Mouse (Mus musculus): Measurements from ENCODE around the gene Slc25a25. TPM values are rescaled to one million over a fixed set of nuclear protein-coding genes. Genes with fewer than 3 reads are reported as not detected.

Gene Slc25a25
- polyA plus RNA-seq, 1 experiment from 2014 or later = 19.5 TPM

DNA sequence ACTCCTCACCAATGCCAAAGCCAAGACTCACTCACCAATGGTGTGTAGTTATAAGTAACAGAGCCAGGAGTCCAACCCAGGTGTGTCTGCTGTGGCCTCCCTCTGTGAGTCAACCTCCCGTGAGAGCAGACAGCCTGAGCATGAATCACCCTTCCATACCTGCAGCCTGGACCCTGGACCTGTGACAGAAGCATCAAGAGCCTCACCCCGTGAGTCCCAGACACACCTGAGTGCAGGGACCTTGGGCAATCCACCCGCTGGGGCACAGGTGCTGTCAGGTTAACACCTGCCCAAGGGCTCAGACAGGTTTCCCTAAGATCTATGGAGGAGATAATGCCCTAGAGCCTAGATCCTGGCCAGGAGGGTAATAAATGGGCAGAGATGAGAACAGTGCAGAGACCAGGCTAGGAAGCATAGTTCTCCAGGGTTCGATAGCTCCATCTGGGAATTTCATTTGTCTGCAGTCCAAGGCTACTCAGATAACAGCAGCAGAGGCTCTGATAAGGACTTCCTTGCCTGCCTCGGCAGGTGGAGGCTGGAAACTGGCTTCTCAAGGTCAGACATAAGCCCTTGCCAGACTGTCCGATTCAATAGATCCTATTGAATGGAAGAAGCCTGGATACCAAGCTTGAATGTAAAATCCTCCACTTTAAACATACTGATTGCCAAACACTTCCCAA lies 19.9 kb upstream of the Slc25a25 start:
- 85% methylated on average over 6 of the region's 6 CpGs for WGBS
- no peaks in the 10 kb centered on the region for H3K36me3 ChIP-seq (ENCODE audit: control insufficient read depth, insufficient read depth, low read length)
- no peaks in the 10 kb centered on the region for H3K9me3 ChIP-seq (ENCODE audit: control insufficient read depth, low read length)
- DNase-seq (ENCODE audit: low spot score) (no peak), ATAC-seq (ENCODE audit: low FRiP score) (no peak)
- no peaks in the 10 kb centered on the region for H3K4me1 ChIP-seq (replicated peaks; ENCODE audit: control insufficient read depth, insufficient read depth, low read length)
- H3K27me3 ChIP-seq (ENCODE audit: control insufficient read depth, insufficient read depth, low read length) = no peaks in the 10 kb centered on the region
- no peak overlapping the region for H3K27ac ChIP-seq (ENCODE audit: low read depth, low read length)
- H3K4me3 ChIP-seq (ENCODE audit: low read depth, low read length) = no peak overlapping the region
- H3K4me2 ChIP-seq (replicated peaks; ENCODE audit: low read depth, low read length) = no peak overlapping the region
- no peak overlapping the region for H3K9ac ChIP-seq (ENCODE audit: low read depth, low read length)

- Histone ChIP-seq H3K4me3 (ENCODE audit: low read depth, low read length) (no peak overlapping the region), H3K27ac (ENCODE audit: low read depth, low read length) (no peak overlapping the region), H3K9ac (ENCODE audit: low read depth, low read length) (no peak overlapping the region), H3K4me2 (replicated peaks; ENCODE audit: low read depth, low read length) (no peak overlapping the region), H3K27me3 (ENCODE audit: control insufficient read depth, insufficient read depth, low read length) (no peaks in the 10 kb centered on the region), H3K4me1 (replicated peaks; ENCODE audit: control insufficient read depth, insufficient read depth, low read length) (no peaks in the 10 kb centered on the region), H3K9me3 (ENCODE audit: control insufficient read depth, low read length) (no peaks in the 10 kb centered on the region), H3K36me3 (ENCODE audit: control insufficient read depth, insufficient read depth, low read length) (no peaks in the 10 kb centered on the region)
- no peak for ATAC-seq (ENCODE audit: low FRiP score)
- no peak for DNase-seq (ENCODE audit: low spot score)
- 83% methylated on average over 6 of the region's 6 CpGs for WGBS
These were observed 13.1 kb upstream of the Slc25a25 start for GRCm38 (mm10) chr2:32464212-32464891.

DNA sequence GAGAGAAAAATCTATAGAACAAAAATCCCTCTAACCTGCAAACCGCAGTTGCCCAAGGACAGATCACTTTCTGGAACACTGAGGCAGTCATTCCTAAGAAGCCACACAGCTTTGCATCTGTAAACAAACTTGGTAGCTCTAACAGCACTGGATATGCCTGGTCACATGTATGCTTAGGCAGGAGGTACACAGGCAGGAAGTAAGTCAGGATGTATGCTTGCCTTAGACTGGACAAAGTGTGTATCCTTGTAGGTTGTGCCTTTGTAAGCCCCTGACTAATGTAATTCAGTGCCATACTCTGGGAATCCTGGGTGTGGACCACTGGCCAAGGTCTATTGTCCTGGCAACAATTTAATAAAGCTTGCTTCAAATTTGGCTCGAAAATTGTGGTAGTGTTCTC lies 12.5 kb upstream of the Slc25a25 start:
- Histone ChIP-seq H3K9ac (ENCODE audit: low read depth, low read length) (no peak overlapping the region), H3K36me3 (ENCODE audit: control insufficient read depth, insufficient read depth, low read length) (no peaks in the 10 kb centered on the region)

GRCm38 (mm10) chr2:32459657-32460056 lies 8.4 kb upstream of the Slc25a25 start:
- no peak overlapping the region for H3K27ac ChIP-seq (ENCODE audit: low read depth, low read length)
- H3K36me3 ChIP-seq (ENCODE audit: control insufficient read depth, insufficient read depth, low read length) = 0 out of 2 replicates have a peak, but pooled peaks cover 3% of the 10 kb centered on the region
- no peak for DNase-seq (ENCODE audit: low spot score)
- no peak overlapping the region for H3K9ac ChIP-seq (ENCODE audit: low read depth, low read length)
- no peak overlapping the region for H3K4me3 ChIP-seq (ENCODE audit: low read depth, low read length)
- no peak overlapping the region for H3K4me2 ChIP-seq (replicated peaks; ENCODE audit: low read depth, low read length)
- no peaks in the 10 kb centered on the region for H3K9me3 ChIP-seq (ENCODE audit: control insufficient read depth, low read length)
- H3K27me3 ChIP-seq (ENCODE audit: control insufficient read depth, insufficient read depth, low read length) = no peaks in the 10 kb centered on the region
- no peak for ATAC-seq (ENCODE audit: low FRiP score)
- no peaks in the 10 kb centered on the region for H3K4me1 ChIP-seq (replicated peaks; ENCODE audit: control insufficient read depth, insufficient read depth, low read length)
- WGBS = 96% methylated on average over 2 of the region's 2 CpGs

More for the DNA sequence above, 12.5 kb upstream of the Slc25a25 start:
- Histone ChIP-seq H3K27ac (ENCODE audit: low read depth, low read length) (no peak overlapping the region), H3K4me3 (ENCODE audit: low read depth, low read length) (no peak overlapping the region), H3K27me3 (ENCODE audit: control insufficient read depth, insufficient read depth, low read length) (no peaks in the 10 kb centered on the region), H3K4me2 (replicated peaks; ENCODE audit: low read depth, low read length) (no peak overlapping the region), H3K4me1 (replicated peaks; ENCODE audit: control insufficient read depth, insufficient read depth, low read length) (no peaks in the 10 kb centered on the region), H3K9me3 (ENCODE audit: control insufficient read depth, low read length) (no peaks in the 10 kb centered on the region)
- DNase-seq (ENCODE audit: low spot score) = no peak
- ATAC-seq (ENCODE audit: low FRiP score) = no peak
- 74% methylated on average over 2 of the region's 2 CpGs for WGBS

DNA sequence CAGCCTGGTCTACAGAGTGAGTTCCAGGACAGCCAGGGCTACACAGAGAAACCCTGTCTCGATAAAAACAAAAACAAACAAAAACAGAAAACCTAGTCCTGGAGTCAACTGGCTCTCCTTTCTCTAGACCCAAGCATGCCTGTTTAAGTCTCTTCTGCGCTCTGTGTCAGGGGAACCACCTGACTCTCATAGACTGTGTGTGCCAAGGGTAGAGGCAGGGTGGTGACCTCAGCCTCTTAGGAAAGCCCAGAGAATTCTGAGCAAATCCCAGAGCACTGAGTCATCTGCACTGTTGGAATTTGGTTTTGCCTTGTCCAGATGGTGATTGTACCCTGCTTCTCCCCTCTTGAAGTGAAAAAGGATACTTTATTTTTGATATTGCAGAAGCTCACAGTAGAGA lies 7.1 kb upstream of the Slc25a25 start:
- Histone ChIP-seq H3K27ac (ENCODE audit: low read depth, low read length) (no peak overlapping the region), H3K27me3 (ENCODE audit: control insufficient read depth, insufficient read depth, low read length) (no peaks in the 10 kb centered on the region), H3K4me1 (replicated peaks; ENCODE audit: control insufficient read depth, insufficient read depth, low read length) (no peaks in the 10 kb centered on the region), H3K4me2 (replicated peaks; ENCODE audit: low read depth, low read length) (no peak overlapping the region), H3K9ac (ENCODE audit: low read depth, low read length) (no peak overlapping the region), H3K4me3 (ENCODE audit: low read depth, low read length) (no peak overlapping the region), H3K9me3 (ENCODE audit: control insufficient read depth, low read length) (no peaks in the 10 kb centered on the region), H3K36me3 (ENCODE audit: control insufficient read depth, insufficient read depth, low read length) (0 out of 2 replicates have a peak, but pooled peaks cover 3% of the 10 kb centered on the region)
- 84% methylated on average over 2 of the region's 2 CpGs for WGBS
- ATAC-seq (ENCODE audit: low FRiP score) (no peak), DNase-seq (ENCODE audit: low spot score) (no peak)

DNA sequence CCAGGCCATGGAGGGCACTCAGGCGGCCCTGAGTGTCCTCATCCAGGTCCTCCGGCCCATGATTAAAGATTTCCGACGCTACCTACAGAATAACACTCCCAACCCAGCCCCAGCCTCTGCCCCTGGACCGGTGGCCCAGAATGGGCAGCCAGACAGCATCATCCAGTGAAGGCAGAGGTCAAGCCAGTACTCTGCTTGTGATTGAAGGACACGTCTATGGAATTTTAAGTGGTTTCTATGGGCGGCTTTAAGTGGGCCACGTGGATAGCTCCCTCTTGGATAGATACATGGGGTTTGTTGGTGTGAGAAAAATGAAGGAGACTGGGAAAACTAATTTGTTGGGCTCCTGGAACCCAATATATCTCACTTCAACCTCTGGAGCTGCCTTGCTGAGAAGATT lies 3.9 kb upstream of the Slc25a25 start:
- Histone ChIP-seq H3K36me3 (ENCODE audit: control insufficient read depth, insufficient read depth, low read length) (0 out of 2 replicates have a peak, but pooled peaks cover 3% of the 10 kb centered on the region), H3K9ac (ENCODE audit: low read depth, low read length) (no peak overlapping the region), H3K4me1 (replicated peaks; ENCODE audit: control insufficient read depth, insufficient read depth, low read length) (peaks cover 4% of the 10 kb centered on the region; the same call in 1 of the 2 replicates), H3K27me3 (ENCODE audit: control insufficient read depth, insufficient read depth, low read length) (no peaks in the 10 kb centered on the region), H3K9me3 (ENCODE audit: control insufficient read depth, low read length) (no peaks in the 10 kb centered on the region), H3K27ac (ENCODE audit: low read depth, low read length) (no peak overlapping the region), H3K4me3 (ENCODE audit: low read depth, low read length) (no peak overlapping the region), H3K4me2 (replicated peaks; ENCODE audit: low read depth, low read length) (no peak overlapping the region)
- ATAC-seq (ENCODE audit: low FRiP score) (no peak), DNase-seq (ENCODE audit: low spot score) (no peak)
- WGBS = 94% methylated on average over 8 of the region's 8 CpGs

- DNase-seq (ENCODE audit: low spot score) (no peak), ATAC-seq (ENCODE audit: low FRiP score) (no peak)
- Histone ChIP-seq H3K4me2 (replicated peaks; ENCODE audit: low read depth, low read length) (no peak overlapping the region), H3K27me3 (ENCODE audit: control insufficient read depth, insufficient read depth, low read length) (no peaks in the 10 kb centered on the region), H3K9ac (ENCODE audit: low read depth, low read length) (no peak overlapping the region), H3K4me1 (replicated peaks; ENCODE audit: control insufficient read depth, insufficient read depth, low read length) (peaks cover 4% of the 10 kb centered on the region; the same call in 1 of the 2 replicates), H3K9me3 (ENCODE audit: control insufficient read depth, low read length) (no peaks in the 10 kb centered on the region), H3K4me3 (ENCODE audit: low read depth, low read length) (no peak overlapping the region), H3K27ac (ENCODE audit: low read depth, low read length) (no peak overlapping the region), H3K36me3 (ENCODE audit: control insufficient read depth, insufficient read depth, low read length) (0 out of 2 replicates have a peak, but pooled peaks cover 3% of the 10 kb centered on the region)
- WGBS = 87% methylated on average over 10 of the region's 10 CpGs
These were observed 3.4 kb upstream of the Slc25a25 start for GRCm38 (mm10) chr2:32454633-32455032.

GRCm38 (mm10) chr2:32453641-32454303 lies 2.5 kb upstream of the Slc25a25 start:
- H3K9me3 ChIP-seq (ENCODE audit: control insufficient read depth, low read length) = no peaks in the 10 kb centered on the region
- 85% methylated on average over 5 of the region's 5 CpGs for WGBS
- DNase-seq (ENCODE audit: low spot score) (no peak), ATAC-seq (ENCODE audit: low FRiP score) (no peak)
- peaks cover 4% of the 10 kb centered on the region; the same call in 1 of the 2 replicates for H3K4me1 ChIP-seq (replicated peaks; ENCODE audit: control insufficient read depth, insufficient read depth, low read length)
- H3K4me3 ChIP-seq (ENCODE audit: low read depth, low read length) = no peak overlapping the region
- no peaks in the 10 kb centered on the region for H3K27me3 ChIP-seq (ENCODE audit: control insufficient read depth, insufficient read depth, low read length)
- 0 out of 2 replicates have a peak, but pooled peaks cover 3% of the 10 kb centered on the region for H3K36me3 ChIP-seq (ENCODE audit: control insufficient read depth, insufficient read depth, low read length)
- H3K27ac ChIP-seq (ENCODE audit: low read depth, low read length) = no peak overlapping the region
- H3K4me2 ChIP-seq (replicated peaks; ENCODE audit: low read depth, low read length) = no peak overlapping the region
- H3K9ac ChIP-seq (ENCODE audit: low read depth, low read length) = no peak overlapping the region
